Mouse (Mus musculus) bone marrow macrophage, adult 2 months (primary cell): ENCODE measurements around the gene Bnipl.

Experiments
- CTCF ChIP-seq: IDR thresholded peaks from 2 replicates; pipeline ENCODE4 v1.5.1; 2012; ENCODE audit warnings: low read depth, mild to moderate bottlenecking, low read length, moderate library complexity
- POLR2A ChIP-seq: IDR thresholded peaks from 2 replicates; pipeline ENCODE4 v1.6.1; 2012; ENCODE audit warnings: mild to moderate bottlenecking, low read depth, low read length, borderline replicate concordance

- TF ChIP-seq CTCF, result no peak
- TF ChIP-seq POLR2A, result no peak
These were observed 10.1 kb downstream of the Bnipl start for GRCm38 (mm10) chr3:95240900-95241299.
